Mouse (Mus musculus): ENCODE data around the gene Snn.

GRCm38 (mm10) chr16:11122625-11123024 lies 61.9 kb downstream of the Snn start:
- no peak for TF ChIP-seq POLR2A (IDR thresholded peaks at IDR 0.05; ENCODE audit: extremely low read depth, insufficient read depth, low read length)
- TF ChIP-seq CTCF (IDR thresholded peaks at IDR 0.05; ENCODE audit: extremely low read depth, insufficient read depth, low read length) = no peak
